Mouse (Mus musculus) ES-E14 (cell line): ENCODE data around the gene Ccdc12. TPM values are rescaled to one million over a fixed set of nuclear protein-coding genes. Genes with fewer than 3 reads are reported as not detected.

Experiments used
- DNase-seq: peaks from one replicate; pipeline ENCODE4 v3.0.0-alpha.2; 2013; ENCODE audit warnings: low read depth, low spot score
- H3K27ac ChIP-seq: 2 replicates; pipeline ENCODE4 v1.5.1; 2012; ENCODE audit warnings: low read depth, mild to moderate bottlenecking, low read length, moderate library complexity, mixed read lengths; ENCODE audit not compliant: poor library complexity, insufficient read depth, severe bottlenecking
- H3K36me3 ChIP-seq: 2 replicates; pipeline ENCODE4 v1.6.1; 2012; ENCODE audit warnings: mild to moderate bottlenecking, low read length, moderate library complexity, mixed read lengths; ENCODE audit not compliant: control insufficient read depth, poor library complexity, insufficient read depth, severe bottlenecking
- H3K4me1 ChIP-seq, 2 experiments: fragments of 150-350 bp in 1 of 2; sonication (generic) in 1 of 2; 2 replicates each; pipeline ENCODE4 v1.6.1; 2012; ENCODE audit warnings: low read length in 2 of 2, mild to moderate bottlenecking in 1 of 2, mixed read lengths in 1 of 2; ENCODE audit not compliant: control insufficient read depth in 2 of 2, insufficient read depth in 2 of 2, poor library complexity in 1 of 2
- H3K4me3 ChIP-seq, 2 experiments: fragments of 150-350 bp in 1 of 2; sonication (generic) in 1 of 2; 2 replicates each; pipeline ENCODE4 v1.5.1; 2012; ENCODE audit warnings: low read length in 2 of 2, low read depth in 1 of 2, mild to moderate bottlenecking in 1 of 2, mixed read lengths in 1 of 2; ENCODE audit not compliant: insufficient read depth in 1 of 2, poor library complexity in 1 of 2, severe bottlenecking in 1 of 2
- H3K9ac ChIP-seq: 2 replicates; pipeline ENCODE4 v1.6.1; 2012; ENCODE audit warnings: low read depth, mild to moderate bottlenecking, low read length, mixed read lengths; ENCODE audit not compliant: poor library complexity, insufficient read depth, severe bottlenecking
- H3K9me3 ChIP-seq: fragments of 150-350 bp; sonication (generic); 2 replicates; pipeline ENCODE4 v1.6.1; 2012; ENCODE audit warnings: low read depth, mild to moderate bottlenecking, low read length; ENCODE audit not compliant: control insufficient read depth, insufficient read depth
- CHD2 ChIP-seq: IDR thresholded peaks from 2 replicates; pipeline ENCODE4 v1.6.1; 2014; ENCODE audit warnings: mild to moderate bottlenecking, low read depth, low read length, inconsistent platforms
- HCFC1 ChIP-seq: IDR thresholded peaks from 2 replicates; pipeline ENCODE4 v1.6.1; 2012; ENCODE audit warnings: low read length, inconsistent platforms, borderline replicate concordance; ENCODE audit not compliant: insufficient read depth
- MAFK ChIP-seq: IDR thresholded peaks from 2 replicates; pipeline ENCODE4 v1.6.1; 2014; ENCODE audit warnings: mild to moderate bottlenecking, low read depth, low read length, inconsistent platforms; ENCODE audit not compliant: insufficient read depth
- ZC3H11A ChIP-seq: IDR thresholded peaks from 2 replicates; pipeline ENCODE4 v1.6.1; 2012; ENCODE audit warnings: low read depth, mild to moderate bottlenecking, inconsistent platforms, low read length, borderline replicate concordance
- ZNF384 ChIP-seq: IDR thresholded peaks from 2 replicates; pipeline ENCODE4 v1.6.1; 2012; ENCODE audit warnings: low read depth, low read length, inconsistent platforms
- in situ Hi-C, 2 experiments: fragments of 600-800 bp; cut with MboI; formaldehyde crosslinking; loops; one replicate each; pipeline ENCODE4 v1.15.1; 2025; ENCODE audit warnings: low sequenced_read_pairs in 2 of 2, inconsistent platforms in 1 of 2; ENCODE audit not compliant: unreplicated experiment in 2 of 2
- total RNA-seq: library from RNA; depleted of rRNA; stranded (reverse); fragments of 300-350 nt; gene quantifications from 2 replicates; pipeline ENCODE4 v1.2.3, GENCODE M21; 2012

Ccdc12 gene
- total RNA-seq, 1 experiment = 79.9 TPM

DNA sequence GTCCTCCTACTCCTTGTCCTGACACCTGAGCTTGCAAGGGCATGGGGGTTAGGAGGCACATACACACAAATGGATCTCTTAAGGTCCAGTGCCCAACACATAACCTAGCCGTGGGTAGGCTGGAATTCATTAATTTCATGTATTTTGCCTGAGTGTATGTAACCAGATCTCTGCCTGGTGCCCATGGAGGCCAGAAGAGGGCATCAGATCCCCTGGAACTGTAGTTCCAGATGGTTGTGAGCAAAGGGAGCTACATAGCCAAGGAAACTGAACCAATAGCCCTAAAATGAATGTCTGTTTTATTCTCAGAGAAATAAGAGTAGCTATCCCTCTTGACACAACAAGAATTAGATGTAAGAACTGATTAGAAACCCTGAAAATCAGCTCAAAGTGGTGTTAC is 59.1 kb downstream of the Ccdc12 start:
- Histone ChIP-seq H3K36me3 (peaks cover 7% of the 10 kb centered on the region; the same call in 1 of the 2 replicates), H3K9me3 (no peaks in the 10 kb centered on the region), H3K4me1 (no peaks in the 10 kb centered on the region), H3K27ac (no peak overlapping the region), H3K9ac (no peak overlapping the region), H3K4me3 (no peak overlapping the region)
- no peak for DNase-seq
- in situ Hi-C loops = loop anchor here in 1 of 2 experiments (10.0 kb wide), 1 partner anchor 159 kb away; the partner anchor contains the start of gene Als2cl
- TF ChIP-seq MAFK (no peak), ZNF384 (no peak), HCFC1 (no peak), CHD2 (no peak), ZC3H11A (no peak)

- in situ Hi-C loops = loop anchor here in 1 of 2 experiments (10.0 kb wide), 1 partner anchor 158 kb away; the partner anchor contains the start of gene Als2cl
- Histone ChIP-seq H3K4me1 (no peaks in the 10 kb centered on the region), H3K36me3 (peaks cover 5% of the 10 kb centered on the region; the same call in 1 of the 2 replicates), H3K9ac (no peak overlapping the region), H3K9me3 (no peaks in the 10 kb centered on the region), H3K4me3 (no peak overlapping the region), H3K27ac (no peak overlapping the region)
- peak; percentile 50; the same call in 1 of the 2 replicates for TF ChIP-seq ZC3H11A
- no peak for TF ChIP-seq HCFC1
- DNase-seq = no peak
These were observed 60.5 kb downstream of the Ccdc12 start for GRCm38 (mm10) chr9:110716775-110717174.

- H3K9me3 ChIP-seq = no peaks in the 10 kb centered on the region
- no peak overlapping the region for H3K9ac ChIP-seq
- no peak overlapping the region for H3K4me3 ChIP-seq
- TF ChIP-seq CHD2 (no peak), MAFK (no peak), HCFC1 (no peak)
- DNase-seq = no peak
- in situ Hi-C loops = loop anchor here in 1 of 2 experiments (10.0 kb wide), 1 partner anchor 157 kb away; the partner anchor contains the start of gene Als2cl
- no peaks in the 10 kb centered on the region for H3K4me1 ChIP-seq
- H3K36me3 ChIP-seq = peaks cover 5% of the 10 kb centered on the region; the same call in 1 of the 2 replicates
- no peak overlapping the region for H3K27ac ChIP-seq
These were observed 61.8 kb downstream of the Ccdc12 start for GRCm38 (mm10) chr9:110718071-110718470.

DNA sequence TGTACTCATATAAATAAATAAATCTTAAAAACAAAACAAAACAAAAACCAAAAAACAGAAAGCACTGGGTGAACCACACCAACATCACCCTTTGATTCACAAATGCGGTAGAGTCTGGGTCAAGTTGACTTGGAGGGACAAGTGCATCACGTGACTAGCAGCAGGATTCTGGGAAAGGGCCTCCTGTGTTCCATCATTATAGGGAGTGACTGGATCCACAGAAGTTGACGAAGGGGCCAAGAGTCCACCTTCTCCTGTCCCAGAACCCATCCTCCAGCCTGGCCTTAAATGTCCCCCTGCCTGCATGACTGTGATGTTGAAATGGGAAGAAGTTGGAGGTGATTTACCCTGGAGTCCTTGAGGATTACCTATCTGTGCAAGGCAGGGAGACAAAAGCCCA is 62.5 kb downstream of the Ccdc12 start:
- in situ Hi-C loops = loop anchor here in 1 of 2 experiments (10.0 kb wide), 1 partner anchor 156 kb away; the partner anchor contains the start of gene Als2cl
- no peaks in the 10 kb centered on the region for H3K4me1 ChIP-seq
- H3K36me3 ChIP-seq = peaks cover 5% of the 10 kb centered on the region; the same call in 1 of the 2 replicates
- no peak overlapping the region for H3K9ac ChIP-seq
- H3K27ac ChIP-seq = no peak overlapping the region
- DNase-seq = no peak
- no peak overlapping the region for H3K4me3 ChIP-seq
- no peaks in the 10 kb centered on the region for H3K9me3 ChIP-seq
- no peak for TF ChIP-seq HCFC1
- TF ChIP-seq CHD2 = no peak
- no peak for TF ChIP-seq MAFK
- TF ChIP-seq ZC3H11A = no peak
- TF ChIP-seq ZNF384 = no peak

DNA sequence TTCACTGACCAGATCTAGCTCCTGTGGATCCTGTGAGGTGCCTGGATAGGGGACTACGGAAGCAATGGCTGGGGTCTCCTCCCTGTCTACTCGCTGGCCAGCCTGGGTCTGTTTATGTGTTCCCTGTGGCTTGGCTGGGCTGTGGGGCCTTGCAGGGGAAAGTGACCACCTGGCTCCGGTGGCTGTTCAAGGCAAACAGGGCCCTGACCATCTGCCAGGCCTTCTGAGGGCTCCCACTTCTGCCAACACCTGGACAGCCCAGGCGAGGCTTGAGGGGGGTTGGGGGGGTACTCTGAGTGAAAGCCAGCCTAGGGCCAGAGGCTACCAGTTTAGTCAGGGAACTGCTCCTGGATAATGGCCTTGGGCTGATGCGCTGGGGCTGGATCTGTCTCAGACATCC is 63.7 kb downstream of the Ccdc12 start:
- DNase-seq = no peak
- Histone ChIP-seq H3K4me3 (no peak overlapping the region), H3K9me3 (no peaks in the 10 kb centered on the region), H3K36me3 (peaks cover 4% of the 10 kb centered on the region; the same call in 1 of the 2 replicates), H3K4me1 (no peaks in the 10 kb centered on the region; a peak in 1 of 4 replicates), H3K9ac (no peak overlapping the region), H3K27ac (no peak overlapping the region)
- TF ChIP-seq ZC3H11A (no peak), CHD2 (no peak), ZNF384 (no peak), MAFK (no peak), HCFC1 (no peak)
- in situ Hi-C loops = loop anchor here in 1 of 2 experiments (10.0 kb wide), 1 partner anchor 155 kb away; the partner anchor contains the start of gene Als2cl
